Mouse (Mus musculus) adrenal gland, adult 8-10 months (tissue): Measurements from ENCODE around the gene Prokr2. TPM values are rescaled to one million over a fixed set of nuclear protein-coding genes. Genes with fewer than 3 reads are reported as not detected.

Experiments
- total RNA-seq, 4 experiments: library from RNA; stranded (reverse); gene quantifications; 2 replicates each; pipeline ENCODE4 v1.2.4; 2022

The Prokr2 gene
- total RNA-seq, 4 experiments from 2014 or later = 0.07 TPM; not detected in 3

Other genes with a start within 250 kb of the Prokr2 start
- gene Slc23a2, start 240.3 kb downstream of the Prokr2 start, total RNA-seq = 100 to 1,000 TPM; 102 to 154 (median 134) TPM
- 10 to 100 TPM; 44.1 to 48.7 (median 46.3) TPM for gene Tmem230, start 137.6 kb downstream of the Prokr2 start, total RNA-seq
- 10 to 100 TPM; 58.8 to 71.5 (median 65.4) TPM for gene Pcna, start 132.1 kb downstream of the Prokr2 start, total RNA-seq
- gene Cds2, start 122.3 kb downstream of the Prokr2 start, total RNA-seq = 100 to 1,000 TPM in 1 of 4 experiments, 10 to 100 TPM in 3; 73.5 to 114 (median 87.4) TPM
- gene Gpcpd1, start 202.3 kb upstream of the Prokr2 start, total RNA-seq = 10 to 100 TPM; 19.5 to 61.3 (median 25.4) TPM